Mouse (Mus musculus) kidney, embryonic 15.5 days (tissue): ENCODE data around the gene Rpl13a. TPM values are rescaled to one million over a fixed set of nuclear protein-coding genes. Genes with fewer than 3 reads are reported as not detected.
A peak's percentile ranks its signal among the peaks of the same experiment; 100 is the strongest.
"Not testable (repeated sequence)": the region's sequence is repeated elsewhere in the genome, so short reads cannot be mapped to it uniquely, and the experiment has no call there.

Experiments
- ATAC-seq: fragments of 200-750 bp; cut with Nextera tagmentation; replicated peaks from 2 replicates; pipeline ENCODE4 v1.8.0; 2017; ENCODE audit warnings: moderate TSS enrichment; ENCODE audit not compliant: low FRiP score
- H3K27ac ChIP-seq: fragments of 300-500 bp; sonication (generic); 2 replicates; pipeline ENCODE4 v1.5.1; 2015; ENCODE audit warnings: mild to moderate bottlenecking, inconsistent platforms
- H3K27me3 ChIP-seq: fragments of 300-500 bp; sonication (generic); 2 replicates; pipeline ENCODE4 v1.6.1; 2015; ENCODE audit warnings: inconsistent platforms
- H3K36me3 ChIP-seq: fragments of 300-500 bp; sonication (generic); 2 replicates; pipeline ENCODE4 v1.6.1; 2015; ENCODE audit warnings: inconsistent platforms
- H3K4me1 ChIP-seq: fragments of 300-500 bp; sonication (generic); 2 replicates; pipeline ENCODE4 v1.6.1; 2015; ENCODE audit warnings: inconsistent platforms
- H3K4me2 ChIP-seq: fragments of 300-500 bp; sonication (generic); 2 replicates; pipeline ENCODE4 v1.6.1; 2015; ENCODE audit warnings: moderate library complexity, mild to moderate bottlenecking, inconsistent platforms
- H3K4me3 ChIP-seq: fragments of 300-500 bp; sonication (generic); replicated peaks from 2 replicates; pipeline ENCODE4 v1.5.1; 2015; ENCODE audit warnings: mild to moderate bottlenecking, inconsistent platforms
- H3K9ac ChIP-seq: fragments of 300-500 bp; sonication (generic); 2 replicates; pipeline ENCODE4 v1.6.1; 2015; ENCODE audit warnings: mild to moderate bottlenecking, inconsistent platforms
- H3K9me3 ChIP-seq: fragments of 300-500 bp; sonication (generic); replicated peaks from 2 replicates; pipeline ENCODE4 v1.6.1; 2016; ENCODE audit warnings: inconsistent platforms
- WGBS: fragments of 180-500 bp; shearing (Covaris S2); methylation state at CpG from one replicate; pipeline ENCODE4 v1.1.7; 2015; ENCODE audit warnings: mixed read lengths; 5-methylcytosine and 5-hydroxymethylcytosine counted together
- polyA plus RNA-seq: library from polyadenylated mRNA; unstranded; fragments of >200 nt; fragmentation: Nextera tagmentation; extraction: Ambion mirVana; gene quantifications from 2 replicates; pipeline ENCODE4 v1.2.1, GENCODE M21; 2015

Gene Rpl13a
- polyA plus RNA-seq, 1 experiment from 2014 or later, result 1,248 TPM

GRCm38 (mm10) chr7:45105491-45105890 lies 23.1 kb downstream of the Rpl13a start:
- Histone ChIP-seq H3K4me3 (no peak overlapping the region), H3K36me3 (no peaks in the 10 kb centered on the region), H3K9me3 (no peaks in the 10 kb centered on the region), H3K4me1 (peaks cover 38% of the 10 kb centered on the region), H3K27me3 (no peaks in the 10 kb centered on the region), H3K4me2 (no peak overlapping the region), H3K27ac (no peak overlapping the region; the same call in 1 of the 2 replicates), H3K9ac (no peak overlapping the region)
- ATAC-seq, result no peak
- 61% methylated on average over 8 of the region's 8 CpGs for WGBS

GRCm38 (mm10) chr7:45104941-45105340 lies 23.6 kb downstream of the Rpl13a start:
- Histone ChIP-seq H3K27ac (no peak overlapping the region), H3K4me2 (no peak overlapping the region), H3K4me3 (no peak overlapping the region), H3K27me3 (no peaks in the 10 kb centered on the region), H3K9ac (no peak overlapping the region), H3K36me3 (no peaks in the 10 kb centered on the region), H3K9me3 (no peaks in the 10 kb centered on the region), H3K4me1 (peaks cover 38% of the 10 kb centered on the region)
- 77% methylated on average over 5 of the region's 5 CpGs for WGBS
- ATAC-seq, result no peak

- no peaks in the 10 kb centered on the region for H3K9me3 ChIP-seq
- H3K4me1 ChIP-seq, result peaks cover 38% of the 10 kb centered on the region
- peak within 1 kb of the TSS; percentile 60 for H3K4me2 ChIP-seq
- peak within 1 kb of the TSS; percentile 95 for H3K27ac ChIP-seq
- WGBS, result 9% methylated on average over 7 of the region's 7 CpGs
- H3K9ac ChIP-seq, result peak within 1 kb of the TSS; percentile 45
- no peaks in the 10 kb centered on the region for H3K27me3 ChIP-seq
- H3K36me3 ChIP-seq, result peaks cover 4% of the 10 kb centered on the region; the same call in 1 of the 2 replicates
- H3K4me3 ChIP-seq, result peak within 1 kb of the TSS; percentile 43
- peak; percentile 96 for ATAC-seq
Measured at GRCm38 (mm10) chr7:45103652-45104180, 24.8 kb downstream of the Rpl13a start, which contains the start of gene Fcgrt. Fcgrt (minus strand) TSS chr7:45103851.

- peak overlapping the region; percentile 45 for H3K9ac ChIP-seq
- H3K27ac ChIP-seq, result peak overlapping the region; percentile 95
- peak overlapping the region; percentile 43 for H3K4me3 ChIP-seq
- WGBS, result 23% methylated on average over 9 of the region's 9 CpGs
- H3K4me2 ChIP-seq, result peak overlapping the region; percentile 60
- H3K27me3 ChIP-seq, result no peaks in the 10 kb centered on the region
- H3K9me3 ChIP-seq, result no peaks in the 10 kb centered on the region
- ATAC-seq, result peak; percentile 57
- H3K36me3 ChIP-seq, result peaks cover 8% of the 10 kb centered on the region; the same call in 1 of the 2 replicates
- H3K4me1 ChIP-seq, result peaks cover 38% of the 10 kb centered on the region
Measured at GRCm38 (mm10) chr7:45102940-45103585, 25.5 kb downstream of the Rpl13a start.

GRCm38 (mm10) chr7:45102441-45102840 lies 26.1 kb downstream of the Rpl13a start:
- H3K27ac ChIP-seq, result peak overlapping the region; percentile 95
- H3K9ac ChIP-seq, result no peak overlapping the region

GRCm38 (mm10) chr7:45100046-45100445 lies 28.5 kb downstream of the Rpl13a start:
- peaks cover 13% of the 10 kb centered on the region for H3K36me3 ChIP-seq
- H3K4me1 ChIP-seq, result peaks cover 41% of the 10 kb centered on the region
- H3K27ac ChIP-seq, result no peak overlapping the region
- H3K4me3 ChIP-seq, result no peak overlapping the region
- WGBS, result 67% methylated on average over 6 of the region's 6 CpGs
- H3K4me2 ChIP-seq, result no peak overlapping the region
- H3K9me3 ChIP-seq, result no peaks in the 10 kb centered on the region
- no peaks in the 10 kb centered on the region for H3K27me3 ChIP-seq
- no peak overlapping the region for H3K9ac ChIP-seq
- no peak for ATAC-seq

More at GRCm38 (mm10) chr7:45102441-45102840, 26.1 kb downstream of the Rpl13a start:
- Histone ChIP-seq H3K27me3 (no peaks in the 10 kb centered on the region), H3K4me3 (peak overlapping the region; percentile 43), H3K4me1 (peaks cover 41% of the 10 kb centered on the region), H3K9me3 (no peaks in the 10 kb centered on the region), H3K4me2 (peak overlapping the region; percentile 60), H3K36me3 (peaks cover 8% of the 10 kb centered on the region; the same call in 1 of the 2 replicates)
- WGBS, result 65% methylated on average over 11 of the region's 11 CpGs
- no peak for ATAC-seq

GRCm38 (mm10) chr7:45098541-45099240 lies 29.9 kb downstream of the Rpl13a start:
- WGBS, result 93% methylated on average over 8 of the region's 8 CpGs
- H3K27ac ChIP-seq, result no peak overlapping the region
- H3K4me3 ChIP-seq, result no peak overlapping the region
- H3K9me3 ChIP-seq, result no peaks in the 10 kb centered on the region
- no peak overlapping the region for H3K9ac ChIP-seq
- no peak overlapping the region for H3K4me2 ChIP-seq
- ATAC-seq, result no peak
- H3K36me3 ChIP-seq, result peaks cover 13% of the 10 kb centered on the region
- peaks cover 46% of the 10 kb centered on the region for H3K4me1 ChIP-seq
- H3K27me3 ChIP-seq, result no peaks in the 10 kb centered on the region

GRCm38 (mm10) chr7:45097479-45097878 lies 31.1 kb downstream of the Rpl13a start:
- Histone ChIP-seq H3K9ac (no peak overlapping the region), H3K4me3 (no peak overlapping the region), H3K4me1 (peaks cover 44% of the 10 kb centered on the region), H3K27me3 (no peaks in the 10 kb centered on the region), H3K27ac (peak overlapping the region; percentile 67), H3K36me3 (peaks cover 13% of the 10 kb centered on the region), H3K9me3 (no peaks in the 10 kb centered on the region), H3K4me2 (no peak overlapping the region)
- no peak for ATAC-seq
- WGBS, result 55% methylated on average over 6 of the region's 6 CpGs

- 94% methylated on average over 14 of the region's 14 CpGs for WGBS
- not testable (repeated sequence) for H3K27ac ChIP-seq, H3K27me3 ChIP-seq, H3K9ac ChIP-seq, H3K4me2 ChIP-seq, ATAC-seq, H3K4me3 ChIP-seq, H3K9me3 ChIP-seq
- Histone ChIP-seq H3K36me3 (peaks cover 13% of the 10 kb centered on the region), H3K4me1 (peaks cover 41% of the 10 kb centered on the region)
Measured at GRCm38 (mm10) chr7:45095965-45096364, 32.6 kb downstream of the Rpl13a start.

GRCm38 (mm10) chr7:45095367-45095766 lies 33.2 kb downstream of the Rpl13a start:
- Histone ChIP-seq H3K27ac (peak overlapping the region; percentile 91), H3K27me3 (no peaks in the 10 kb centered on the region), H3K4me1 (peaks cover 47% of the 10 kb centered on the region), H3K4me2 (no peak overlapping the region), H3K9ac (no peak overlapping the region), H3K4me3 (no peak overlapping the region), H3K36me3 (peaks cover 13% of the 10 kb centered on the region), H3K9me3 (no peaks in the 10 kb centered on the region)
- 70% methylated on average over 6 of the region's 6 CpGs for WGBS
- ATAC-seq, result no peak

GRCm38 (mm10) chr7:45094121-45094520 lies 34.4 kb downstream of the Rpl13a start:
- Histone ChIP-seq H3K27ac (peak overlapping the region; percentile 91), H3K9me3 (no peaks in the 10 kb centered on the region), H3K4me2 (peak overlapping the region; percentile 28; the same call in 1 of the 2 replicates), H3K27me3 (no peaks in the 10 kb centered on the region), H3K4me3 (0 out of 2 replicates have a peak overlapping the region, but pooled peaks have one; percentile 2), H3K4me1 (peaks cover 53% of the 10 kb centered on the region), H3K36me3 (peaks cover 18% of the 10 kb centered on the region), H3K9ac (no peak overlapping the region)
- ATAC-seq, result 0 out of 2 replicates have a peak, but pooled peaks have one; percentile 3
- WGBS, result 7% methylated on average over 7 of the region's 7 CpGs

GRCm38 (mm10) chr7:45093516-45093905 lies 35.0 kb downstream of the Rpl13a start:
- 0 out of 2 replicates have a peak overlapping the region, but pooled peaks have one; percentile 17 for H3K9ac ChIP-seq
- peak overlapping the region; percentile 91 for H3K27ac ChIP-seq
- H3K4me2 ChIP-seq, result peak overlapping the region; percentile 28; the same call in 1 of the 2 replicates
- H3K36me3 ChIP-seq, result peaks cover 17% of the 10 kb centered on the region
- H3K9me3 ChIP-seq, result no peaks in the 10 kb centered on the region
- 22% methylated on average over 18 of the region's 18 CpGs for WGBS
- ATAC-seq, result no peak
- H3K27me3 ChIP-seq, result no peaks in the 10 kb centered on the region
- H3K4me3 ChIP-seq, result 0 out of 2 replicates have a peak overlapping the region, but pooled peaks have one; percentile 2
- H3K4me1 ChIP-seq, result peaks cover 53% of the 10 kb centered on the region
